Mouse (Mus musculus): ENCODE data around the gene Golgb1. TPM values are rescaled to one million over a fixed set of nuclear protein-coding genes. Genes with fewer than 3 reads are reported as not detected.
A peak's percentile ranks its signal among the peaks of the same experiment; 100 is the strongest.
"Not testable (repeated sequence)": the region's sequence is repeated elsewhere in the genome, so short reads cannot be mapped to it uniquely, and the experiment has no call there.

Gene Golgb1
- total RNA-seq (2014; fragmentation: Nextera tagmentation) (30.0 and 31.9 TPM in 2 replicates), total RNA-seq (2017) (33.9 and 39.3 TPM in 2 replicates), polyA plus RNA-seq (2012) (11.0 and 12.1 TPM in 2 replicates)

GRCm38 (mm10) chr16:36874583-36875275 lies at the start of gene Golgb1, which contains the start of gene Eaf2:
Gene Golgb1, plus strand, starts transcription at chr16:36875140.
Gene Eaf2, minus strand, starts transcription at chr16:36875003.
- no peaks in the 10 kb centered on the region for H3K9me3 ChIP-seq (replicated peaks)
- peaks cover 19% of the 10 kb centered on the region for H3K4me1 ChIP-seq (ENCODE audit: insufficient read depth, low read depth, low read length)
- DNase-seq (ENCODE audit: low spot score) (peak; percentile 91), ATAC-seq (ENCODE audit: extremely low read depth, insufficient number of reproducible peaks, low FRiP score, poor library complexity, severe bottlenecking) (peak; percentile 99)
- TF ChIP-seq GATA2 (IDR thresholded peaks at IDR 0.05; ENCODE audit: borderline replicate concordance, low read depth, low read length) (no peak), CTCF (IDR thresholded peaks at IDR 0.05; ENCODE audit: low read depth, low read length) (no peak), POLR2AphosphoS5 (IDR thresholded peaks at IDR 0.05; ENCODE audit: insufficient replicate concordance, low read depth, low read length) (no peak), GATA1 (IDR thresholded peaks at IDR 0.05; ENCODE audit: borderline replicate concordance, low read length) (no peak), TAL1 (conservative IDR thresholded peaks at IDR 0.05; ENCODE audit: low read depth, low read length) (no peak)
- peak within 1 kb of the TSS; percentile 98 for H3K4me3 ChIP-seq (ENCODE audit: low read depth, low read length)
- peaks cover 18% of the 10 kb centered on the region for H3K36me3 ChIP-seq (replicated peaks)
- no peaks in the 10 kb centered on the region for H3K27me3 ChIP-seq (ENCODE audit: insufficient read depth, low read length)

- ATAC-seq (ENCODE audit: extremely low read depth, insufficient number of reproducible peaks, low FRiP score, poor library complexity, severe bottlenecking) (peak; percentile 29; the same call in 1 of the 2 replicates), DNase-seq (ENCODE audit: low spot score) (peak; percentile 5)
- no peaks in the 10 kb centered on the region for H3K27me3 ChIP-seq (ENCODE audit: insufficient read depth, low read length)
- H3K36me3 ChIP-seq (replicated peaks) = no peaks in the 10 kb centered on the region
- H3K4me3 ChIP-seq (ENCODE audit: low read depth, low read length) = peak overlapping the region; percentile 91
- no peaks in the 10 kb centered on the region for H3K9me3 ChIP-seq (replicated peaks)
- TF ChIP-seq POLR2AphosphoS5 (IDR thresholded peaks at IDR 0.05; ENCODE audit: insufficient replicate concordance, low read depth, low read length) (no peak), CTCF (IDR thresholded peaks at IDR 0.05; ENCODE audit: low read depth, low read length) (no peak), TAL1 (conservative IDR thresholded peaks at IDR 0.05; ENCODE audit: low read depth, low read length) (no peak), GATA2 (IDR thresholded peaks at IDR 0.05; ENCODE audit: borderline replicate concordance, low read depth, low read length) (no peak), GATA1 (IDR thresholded peaks at IDR 0.05; ENCODE audit: borderline replicate concordance, low read length) (no peak)
- H3K4me1 ChIP-seq (ENCODE audit: insufficient read depth, low read depth, low read length) = peaks cover 11% of the 10 kb centered on the region
Measured at GRCm38 (mm10) chr16:36827611-36828053, 47.3 kb upstream of the Golgb1 start.

- peak; percentile 89 for DNase-seq (ENCODE audit: low spot score)
- no peaks in the 10 kb centered on the region for H3K9me3 ChIP-seq (replicated peaks)
- H3K36me3 ChIP-seq (replicated peaks) = no peaks in the 10 kb centered on the region
- TF ChIP-seq GATA1 (IDR thresholded peaks at IDR 0.05; ENCODE audit: borderline replicate concordance, low read length) (no peak), TAL1 (conservative IDR thresholded peaks at IDR 0.05; ENCODE audit: low read depth, low read length) (no peak), POLR2AphosphoS5 (IDR thresholded peaks at IDR 0.05; ENCODE audit: insufficient replicate concordance, low read depth, low read length) (no peak)
- H3K4me3 ChIP-seq (ENCODE audit: low read depth, low read length) = peak within 1 kb of the TSS; percentile 91
- H3K27me3 ChIP-seq (ENCODE audit: insufficient read depth, low read length) = no peaks in the 10 kb centered on the region
- H3K4me1 ChIP-seq (ENCODE audit: insufficient read depth, low read depth, low read length) = peaks cover 11% of the 10 kb centered on the region
- ATAC-seq (ENCODE audit: extremely low read depth, insufficient number of reproducible peaks, low FRiP score, poor library complexity, severe bottlenecking) = peak; percentile 78
Measured at GRCm38 (mm10) chr16:36828054-36828786, 46.7 kb upstream of the Golgb1 start, which contains the start of gene Iqcb1. Gene Iqcb1, plus strand, starts transcription at chr16:36828385.

DNA sequence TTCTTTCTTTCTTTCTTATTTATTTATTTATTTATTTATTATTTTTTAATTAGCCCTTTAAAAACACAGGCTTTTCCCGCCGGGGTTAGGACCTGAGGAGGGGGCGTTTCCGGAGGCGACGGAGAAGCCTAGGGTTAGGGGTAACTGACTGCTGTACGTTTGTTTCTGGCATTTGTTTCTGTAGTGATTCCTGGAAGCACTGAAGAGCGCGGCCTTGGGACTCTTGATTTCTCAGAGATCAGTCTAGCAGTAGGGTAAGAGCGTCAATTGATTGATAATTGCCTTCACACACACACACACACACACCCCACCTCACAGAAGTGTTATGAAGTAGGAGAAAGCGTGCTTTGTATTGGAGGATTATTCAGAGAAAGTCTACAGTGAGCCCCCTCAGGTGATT lies 46.1 kb upstream of the Golgb1 start:
- DNase-seq (ENCODE audit: low spot score) (no peak), ATAC-seq (ENCODE audit: extremely low read depth, insufficient number of reproducible peaks, low FRiP score, poor library complexity, severe bottlenecking) (no peak)
- Histone ChIP-seq H3K4me1 (ENCODE audit: insufficient read depth, low read depth, low read length) (peaks cover 11% of the 10 kb centered on the region), H3K36me3 (replicated peaks) (no peaks in the 10 kb centered on the region), H3K9me3 (replicated peaks) (no peaks in the 10 kb centered on the region), H3K27me3 (ENCODE audit: insufficient read depth, low read length) (no peaks in the 10 kb centered on the region), H3K4me3 (ENCODE audit: low read depth, low read length) (peak overlapping the region; percentile 91)
- TF ChIP-seq CTCF (IDR thresholded peaks at IDR 0.05; ENCODE audit: low read depth, low read length) (no peak), TAL1 (conservative IDR thresholded peaks at IDR 0.05; ENCODE audit: low read depth, low read length) (no peak), GATA2 (IDR thresholded peaks at IDR 0.05; ENCODE audit: borderline replicate concordance, low read depth, low read length) (no peak), POLR2AphosphoS5 (IDR thresholded peaks at IDR 0.05; ENCODE audit: insufficient replicate concordance, low read depth, low read length) (no peak), GATA1 (IDR thresholded peaks at IDR 0.05; ENCODE audit: borderline replicate concordance, low read length) (no peak)

DNA sequence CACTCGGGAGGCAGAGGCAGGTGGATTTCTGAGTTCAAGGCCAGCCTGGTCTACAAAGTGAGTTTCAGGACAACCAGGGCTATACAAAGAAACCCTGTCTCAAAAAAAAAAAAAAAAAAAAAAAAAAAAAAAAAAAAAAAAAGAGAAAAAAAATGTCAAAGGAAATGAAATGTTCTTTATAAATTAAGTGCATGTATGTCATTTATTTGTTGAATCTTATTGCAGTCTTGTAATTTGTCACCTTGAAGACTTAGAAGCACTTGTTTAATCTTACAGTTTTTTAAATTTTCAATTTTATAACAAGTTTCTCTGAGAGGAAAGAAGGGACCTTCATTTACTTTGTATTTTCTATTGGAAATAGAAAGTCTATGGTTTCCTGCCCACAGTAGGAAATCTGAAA lies 28.0 kb upstream of the Golgb1 start:
- not testable (repeated sequence) for DNase-seq (ENCODE audit: low spot score); H3K4me1 ChIP-seq (ENCODE audit: insufficient read depth, low read depth, low read length); ATAC-seq (ENCODE audit: extremely low read depth, insufficient number of reproducible peaks, low FRiP score, poor library complexity, severe bottlenecking); H3K9me3 ChIP-seq (replicated peaks); H3K4me3 ChIP-seq (ENCODE audit: low read depth, low read length); H3K27me3 ChIP-seq (ENCODE audit: insufficient read depth, low read length)
- peaks cover 25% of the 10 kb centered on the region for H3K36me3 ChIP-seq (replicated peaks)

DNA sequence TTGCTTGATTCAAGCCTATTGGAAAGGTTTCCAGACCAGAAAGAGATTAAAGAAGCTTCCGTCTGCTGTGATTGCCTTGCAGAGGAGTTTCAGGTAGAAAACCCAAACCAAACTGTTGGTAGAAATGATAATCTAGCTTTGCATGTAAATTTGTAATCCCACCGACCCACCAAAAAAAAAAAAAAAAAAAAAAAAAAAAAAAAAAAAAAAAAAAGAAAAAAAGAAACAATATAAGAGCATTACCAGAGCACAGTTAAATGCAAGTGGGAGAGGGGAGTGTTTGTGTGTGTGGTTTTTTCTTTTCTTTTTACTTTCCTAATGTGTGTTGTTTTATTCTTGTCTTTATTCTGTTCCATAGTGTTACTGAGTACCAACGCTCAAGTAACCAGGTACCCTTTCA lies 23.7 kb upstream of the Golgb1 start:
- Histone ChIP-seq H3K36me3 (replicated peaks) (peaks cover 24% of the 10 kb centered on the region), H3K27me3 (ENCODE audit: insufficient read depth, low read length) (no peaks in the 10 kb centered on the region), H3K4me3 (ENCODE audit: low read depth, low read length) (no peak overlapping the region), H3K4me1 (ENCODE audit: insufficient read depth, low read depth, low read length) (no peaks in the 10 kb centered on the region), H3K9me3 (replicated peaks) (no peaks in the 10 kb centered on the region)
- no peak for DNase-seq (ENCODE audit: low spot score)
- TF ChIP-seq GATA1 (IDR thresholded peaks at IDR 0.05; ENCODE audit: borderline replicate concordance, low read length) = no peak
- TF ChIP-seq TAL1 (conservative IDR thresholded peaks at IDR 0.05; ENCODE audit: low read depth, low read length) = no peak
- no peak for TF ChIP-seq POLR2AphosphoS5 (IDR thresholded peaks at IDR 0.05; ENCODE audit: insufficient replicate concordance, low read depth, low read length)
- TF ChIP-seq GATA2 (IDR thresholded peaks at IDR 0.05; ENCODE audit: borderline replicate concordance, low read depth, low read length) = no peak
- TF ChIP-seq CTCF (IDR thresholded peaks at IDR 0.05; ENCODE audit: low read depth, low read length) = no peak
- no peak for ATAC-seq (ENCODE audit: extremely low read depth, insufficient number of reproducible peaks, low FRiP score, poor library complexity, severe bottlenecking)
